Mouse (Mus musculus): ENCODE measurements around the gene Acacb. TPM values are rescaled to one million over a fixed set of nuclear protein-coding genes. Genes with fewer than 3 reads are reported as not detected.
A peak's percentile ranks its signal among the peaks of the same experiment; 100 is the strongest.

Acacb gene
- polyA plus RNA-seq, 1 experiment from 2014 or later = 4.5 TPM

DNA sequence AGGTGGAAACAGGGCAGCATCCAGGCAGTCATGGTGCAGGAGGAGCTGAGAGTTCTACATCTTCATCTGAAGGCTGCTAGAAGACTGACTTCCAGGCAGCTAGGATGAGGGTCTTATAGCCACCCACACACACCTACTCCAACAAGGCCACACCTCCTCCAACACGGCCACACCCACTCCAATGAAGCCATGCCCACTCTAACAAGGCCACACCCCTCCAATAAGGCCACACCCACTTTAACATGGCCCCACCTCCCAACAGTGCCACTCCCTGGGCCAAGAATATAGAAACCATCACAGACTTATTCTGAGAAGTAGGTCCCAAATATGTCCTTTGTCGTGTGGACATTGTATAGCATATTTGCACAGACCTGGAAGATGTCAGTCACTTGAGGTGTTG lies 59.8 kb downstream of the Acacb start:
- Histone ChIP-seq H3K9me3 (ENCODE audit: control insufficient read depth, low read length) (no peaks in the 10 kb centered on the region), H3K4me2 (ENCODE audit: low read depth, severe bottlenecking) (no peak overlapping the region), H3K9ac (ENCODE audit: low read length) (no peak overlapping the region), H3K36me3 (ENCODE audit: control insufficient read depth, insufficient read depth, low read length) (no peaks in the 10 kb centered on the region), H3K27ac (replicated peaks; ENCODE audit: low read depth, low read length) (no peak overlapping the region), H3K27me3 (ENCODE audit: control insufficient read depth, insufficient read depth, low read length) (no peaks in the 10 kb centered on the region), H3K4me1 (ENCODE audit: control insufficient read depth, insufficient read depth, low read length) (no peaks in the 10 kb centered on the region), H3K4me3 (ENCODE audit: low read depth, low read length) (no peak overlapping the region)
- no peak for DNase-seq (ENCODE audit: low spot score)
- 87% methylated on average over 2 of the region's 2 CpGs for WGBS
- no peak for ATAC-seq (ENCODE audit: insufficient number of reproducible peaks, low FRiP score, low TSS enrichment, low read depth)

DNA sequence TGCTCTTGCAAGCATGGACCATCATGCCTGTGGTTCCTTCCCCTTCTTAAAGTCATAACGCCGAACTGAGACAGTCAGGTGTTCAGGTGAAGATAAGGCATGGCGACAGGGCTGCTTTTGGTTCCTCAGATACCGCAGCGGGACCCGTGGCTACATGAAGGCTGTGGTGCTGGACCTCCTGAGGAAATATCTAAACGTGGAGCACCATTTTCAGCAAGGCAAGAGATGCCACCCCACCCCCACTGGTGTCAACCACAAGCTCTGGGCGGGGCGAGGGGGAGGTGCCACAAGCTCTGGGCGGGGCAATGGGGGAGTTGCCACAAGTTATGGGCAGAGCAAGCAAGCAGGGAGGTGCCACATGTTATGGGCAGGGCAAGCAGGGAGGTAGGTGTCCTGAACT lies 66.8 kb downstream of the Acacb start:
- H3K27ac ChIP-seq (replicated peaks; ENCODE audit: low read depth, low read length) = no peak overlapping the region

DNA sequence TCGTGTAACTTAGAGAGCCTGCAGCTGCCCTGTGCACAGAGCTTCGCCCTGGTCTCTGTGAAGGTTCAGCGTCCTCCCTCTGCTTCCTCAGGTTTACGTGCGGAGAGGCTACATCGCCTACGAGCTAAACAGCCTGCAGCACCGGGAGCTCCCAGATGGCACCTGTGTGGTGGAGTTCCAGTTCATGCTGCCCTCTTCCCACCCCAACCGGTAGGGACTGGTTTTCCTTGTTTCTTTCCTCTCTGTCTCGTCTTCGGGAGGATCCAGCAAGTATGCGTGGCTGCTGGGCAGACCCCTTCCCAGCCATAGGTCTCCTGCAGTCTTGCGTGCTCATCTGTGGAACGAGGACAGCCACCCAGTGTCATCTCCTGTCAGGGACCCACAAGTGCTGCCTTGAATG lies 72.4 kb downstream of the Acacb start:
- no peak for ATAC-seq (ENCODE audit: insufficient number of reproducible peaks, low FRiP score, low TSS enrichment, low read depth)
- no peaks in the 10 kb centered on the region for H3K36me3 ChIP-seq (ENCODE audit: control insufficient read depth, insufficient read depth, low read length)
- no peaks in the 10 kb centered on the region for H3K4me1 ChIP-seq (ENCODE audit: control insufficient read depth, insufficient read depth, low read length)
- 80% methylated on average over 14 of the region's 14 CpGs for WGBS
- H3K4me2 ChIP-seq (ENCODE audit: low read depth, severe bottlenecking) = no peak overlapping the region
- H3K27ac ChIP-seq (replicated peaks; ENCODE audit: low read depth, low read length) = no peak overlapping the region
- DNase-seq (ENCODE audit: low spot score) = no peak
- H3K9me3 ChIP-seq (ENCODE audit: control insufficient read depth, low read length) = no peaks in the 10 kb centered on the region
- H3K9ac ChIP-seq (ENCODE audit: low read length) = no peak overlapping the region
- no peak overlapping the region for H3K4me3 ChIP-seq (ENCODE audit: low read depth, low read length)
- H3K27me3 ChIP-seq (ENCODE audit: control insufficient read depth, insufficient read depth, low read length) = no peaks in the 10 kb centered on the region

More for the DNA sequence above, 66.8 kb downstream of the Acacb start:
- ATAC-seq (ENCODE audit: insufficient number of reproducible peaks, low FRiP score, low TSS enrichment, low read depth) (no peak), DNase-seq (ENCODE audit: low spot score) (no peak)
- WGBS = 66% methylated on average over 10 of the region's 10 CpGs
- Histone ChIP-seq H3K9ac (ENCODE audit: low read length) (no peak overlapping the region), H3K9me3 (ENCODE audit: control insufficient read depth, low read length) (no peaks in the 10 kb centered on the region), H3K36me3 (ENCODE audit: control insufficient read depth, insufficient read depth, low read length) (no peaks in the 10 kb centered on the region), H3K27me3 (ENCODE audit: control insufficient read depth, insufficient read depth, low read length) (no peaks in the 10 kb centered on the region), H3K4me2 (ENCODE audit: low read depth, severe bottlenecking) (no peak overlapping the region), H3K4me1 (ENCODE audit: control insufficient read depth, insufficient read depth, low read length) (no peaks in the 10 kb centered on the region), H3K4me3 (ENCODE audit: low read depth, low read length) (no peak overlapping the region)

DNA sequence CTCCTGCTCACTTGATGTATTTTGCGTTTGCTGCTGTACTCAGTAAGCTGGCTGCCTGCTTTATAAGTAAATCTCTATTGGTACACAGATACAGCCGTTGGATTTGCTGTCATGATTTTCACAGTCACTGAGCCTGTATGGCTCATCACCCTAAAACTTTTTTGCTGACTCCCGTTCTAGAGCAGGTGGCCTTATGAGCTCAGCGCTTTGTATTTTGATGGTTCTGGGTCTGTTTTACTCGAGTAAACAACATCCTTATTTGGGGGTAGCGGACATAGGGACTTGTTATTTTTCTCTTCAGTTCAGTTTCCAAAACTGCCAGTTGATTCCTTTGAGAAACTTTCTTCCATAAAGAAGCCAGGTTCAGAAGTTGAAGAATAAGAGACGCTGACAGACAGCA lies 79.7 kb downstream of the Acacb start:
- no peaks in the 10 kb centered on the region for H3K4me1 ChIP-seq (ENCODE audit: control insufficient read depth, insufficient read depth, low read length)
- no peak overlapping the region for H3K9ac ChIP-seq (ENCODE audit: low read length)
- ATAC-seq (ENCODE audit: insufficient number of reproducible peaks, low FRiP score, low TSS enrichment, low read depth) (no peak), DNase-seq (ENCODE audit: low spot score) (no peak)
- no peaks in the 10 kb centered on the region for H3K27me3 ChIP-seq (ENCODE audit: control insufficient read depth, insufficient read depth, low read length)
- no peak overlapping the region for H3K27ac ChIP-seq (replicated peaks; ENCODE audit: low read depth, low read length)
- H3K4me3 ChIP-seq (ENCODE audit: low read depth, low read length) = no peak overlapping the region
- WGBS = 90% methylated on average over 7 of the region's 7 CpGs
- H3K36me3 ChIP-seq (ENCODE audit: control insufficient read depth, insufficient read depth, low read length) = no peaks in the 10 kb centered on the region
- no peak overlapping the region for H3K4me2 ChIP-seq (ENCODE audit: low read depth, severe bottlenecking)
- H3K9me3 ChIP-seq (ENCODE audit: control insufficient read depth, low read length) = peaks cover 3% of the 10 kb centered on the region; the same call in 1 of the 2 replicates

DNA sequence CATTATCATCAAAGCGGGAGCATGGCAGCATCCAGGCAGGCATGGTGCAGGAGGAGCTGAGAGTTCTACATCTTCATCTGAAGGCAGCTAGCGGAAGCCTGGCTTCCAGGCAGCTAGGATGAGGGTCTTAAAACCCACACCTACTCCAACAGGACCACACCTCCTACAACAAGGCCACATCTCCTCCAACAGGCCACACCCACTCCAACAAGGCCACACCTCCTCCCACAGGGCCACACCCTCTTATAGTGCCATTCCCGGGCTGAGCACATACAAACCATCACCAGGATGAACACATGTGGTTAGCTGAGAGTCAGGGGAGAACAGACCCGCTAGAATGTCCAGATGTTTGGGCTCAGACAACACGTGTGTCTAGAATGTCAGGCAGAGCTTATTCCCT lies 82.6 kb downstream of the Acacb start:
- Histone ChIP-seq H3K9me3 (ENCODE audit: control insufficient read depth, low read length) (peaks cover 3% of the 10 kb centered on the region; the same call in 1 of the 2 replicates), H3K4me2 (ENCODE audit: low read depth, severe bottlenecking) (no peak overlapping the region), H3K4me1 (ENCODE audit: control insufficient read depth, insufficient read depth, low read length) (no peaks in the 10 kb centered on the region), H3K27ac (replicated peaks; ENCODE audit: low read depth, low read length) (no peak overlapping the region), H3K9ac (ENCODE audit: low read length) (no peak overlapping the region), H3K27me3 (ENCODE audit: control insufficient read depth, insufficient read depth, low read length) (no peaks in the 10 kb centered on the region), H3K4me3 (ENCODE audit: low read depth, low read length) (no peak overlapping the region), H3K36me3 (ENCODE audit: control insufficient read depth, insufficient read depth, low read length) (no peaks in the 10 kb centered on the region)
- ATAC-seq (ENCODE audit: insufficient number of reproducible peaks, low FRiP score, low TSS enrichment, low read depth) (no peak), DNase-seq (ENCODE audit: low spot score) (no peak)
- 76% methylated on average over 5 of the region's 5 CpGs for WGBS

DNA sequence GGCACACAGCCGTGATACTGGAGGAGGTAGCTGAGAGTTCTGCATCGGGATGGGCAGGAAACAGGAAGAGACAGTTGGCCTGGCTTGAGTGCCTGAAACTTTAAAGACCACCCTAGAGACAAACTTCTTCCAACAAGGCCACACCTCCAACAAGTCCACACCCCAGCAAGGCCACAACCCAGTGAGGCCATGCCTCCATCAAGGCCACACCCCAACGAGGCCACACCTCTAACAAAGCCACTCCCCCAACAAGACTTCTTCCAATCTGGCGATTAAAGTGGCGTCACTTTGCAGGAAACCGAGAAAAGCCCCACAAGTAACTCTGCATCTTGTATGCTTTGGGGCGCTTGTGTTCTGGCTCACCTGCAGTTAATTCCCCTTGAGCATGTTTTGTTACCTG lies 92.6 kb downstream of the Acacb start:
- H3K4me1 ChIP-seq (ENCODE audit: control insufficient read depth, insufficient read depth, low read length) = no peaks in the 10 kb centered on the region
- ATAC-seq (ENCODE audit: insufficient number of reproducible peaks, low FRiP score, low TSS enrichment, low read depth) (no peak), DNase-seq (ENCODE audit: low spot score) (no peak)
- no peak overlapping the region for H3K4me2 ChIP-seq (ENCODE audit: low read depth, severe bottlenecking)
- no peak overlapping the region for H3K27ac ChIP-seq (replicated peaks; ENCODE audit: low read depth, low read length)
- H3K27me3 ChIP-seq (ENCODE audit: control insufficient read depth, insufficient read depth, low read length) = no peaks in the 10 kb centered on the region
- H3K9me3 ChIP-seq (ENCODE audit: control insufficient read depth, low read length) = no peaks in the 10 kb centered on the region
- no peak overlapping the region for H3K9ac ChIP-seq (ENCODE audit: low read length)
- WGBS = 24% methylated on average over 7 of the region's 7 CpGs
- H3K36me3 ChIP-seq (ENCODE audit: control insufficient read depth, insufficient read depth, low read length) = no peaks in the 10 kb centered on the region
- no peak overlapping the region for H3K4me3 ChIP-seq (ENCODE audit: low read depth, low read length)

DNA sequence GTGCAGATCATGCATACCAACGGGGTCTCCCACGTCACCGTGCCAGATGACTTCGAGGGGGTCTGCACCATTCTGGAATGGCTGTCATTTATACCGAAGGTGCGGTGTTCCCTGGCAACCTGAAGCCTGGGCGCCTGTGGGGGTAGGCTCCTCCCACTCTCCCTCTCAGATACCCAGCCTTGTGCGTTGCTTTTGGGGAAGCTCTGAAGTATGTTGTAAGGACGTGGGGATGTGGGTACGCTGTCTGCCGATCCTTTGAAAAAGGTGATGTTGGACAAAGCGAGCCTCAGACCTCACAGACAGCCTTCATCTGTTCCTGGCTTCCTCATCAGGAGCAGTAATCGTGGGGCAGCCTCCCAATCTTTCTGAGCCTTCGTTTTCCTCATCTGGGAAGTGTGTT lies 93.4 kb downstream of the Acacb start:
- 48% methylated on average over 14 of the region's 14 CpGs for WGBS
- Histone ChIP-seq H3K9ac (ENCODE audit: low read length) (no peak overlapping the region), H3K36me3 (ENCODE audit: control insufficient read depth, insufficient read depth, low read length) (no peaks in the 10 kb centered on the region), H3K4me3 (ENCODE audit: low read depth, low read length) (no peak overlapping the region), H3K4me1 (ENCODE audit: control insufficient read depth, insufficient read depth, low read length) (no peaks in the 10 kb centered on the region), H3K27ac (replicated peaks; ENCODE audit: low read depth, low read length) (no peak overlapping the region), H3K4me2 (ENCODE audit: low read depth, severe bottlenecking) (no peak overlapping the region), H3K27me3 (ENCODE audit: control insufficient read depth, insufficient read depth, low read length) (no peaks in the 10 kb centered on the region), H3K9me3 (ENCODE audit: control insufficient read depth, low read length) (no peaks in the 10 kb centered on the region)
- no peak for ATAC-seq (ENCODE audit: insufficient number of reproducible peaks, low FRiP score, low TSS enrichment, low read depth)
- no peak for DNase-seq (ENCODE audit: low spot score)

DNA sequence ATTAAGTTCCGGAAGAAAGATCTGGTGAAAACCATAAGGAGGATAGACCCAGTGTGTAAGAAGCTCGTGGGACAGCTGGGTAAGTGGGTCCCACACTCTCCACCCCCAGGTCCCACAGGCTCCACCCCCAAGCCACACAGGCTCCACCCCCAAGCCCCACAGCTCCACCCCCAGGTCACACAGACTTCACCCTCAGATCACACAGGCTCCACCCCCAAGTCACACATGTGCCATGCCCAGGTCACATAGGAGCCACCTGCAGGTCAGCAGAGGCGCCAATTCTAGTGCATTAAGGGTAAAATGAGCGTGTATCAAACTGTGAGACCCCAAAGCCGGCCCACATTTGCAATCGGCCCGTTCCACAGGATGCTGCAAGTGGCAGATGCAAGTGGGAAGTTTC lies 100.1 kb downstream of the Acacb start:
- H3K27me3 ChIP-seq (ENCODE audit: control insufficient read depth, insufficient read depth, low read length) = no peaks in the 10 kb centered on the region
- H3K4me2 ChIP-seq (ENCODE audit: low read depth, severe bottlenecking) = no peak overlapping the region
- H3K4me1 ChIP-seq (ENCODE audit: control insufficient read depth, insufficient read depth, low read length) = 0 out of 2 replicates have a peak, but pooled peaks cover 5% of the 10 kb centered on the region
- no peaks in the 10 kb centered on the region for H3K36me3 ChIP-seq (ENCODE audit: control insufficient read depth, insufficient read depth, low read length)
- WGBS = 74% methylated on average over 7 of the region's 7 CpGs
- H3K9me3 ChIP-seq (ENCODE audit: control insufficient read depth, low read length) = no peaks in the 10 kb centered on the region
- H3K27ac ChIP-seq (replicated peaks; ENCODE audit: low read depth, low read length) = no peak overlapping the region
- H3K4me3 ChIP-seq (ENCODE audit: low read depth, low read length) = no peak overlapping the region
- H3K9ac ChIP-seq (ENCODE audit: low read length) = no peak overlapping the region
- DNase-seq (ENCODE audit: low spot score) = no peak
- ATAC-seq (ENCODE audit: insufficient number of reproducible peaks, low FRiP score, low TSS enrichment, low read depth) = no peak

DNA sequence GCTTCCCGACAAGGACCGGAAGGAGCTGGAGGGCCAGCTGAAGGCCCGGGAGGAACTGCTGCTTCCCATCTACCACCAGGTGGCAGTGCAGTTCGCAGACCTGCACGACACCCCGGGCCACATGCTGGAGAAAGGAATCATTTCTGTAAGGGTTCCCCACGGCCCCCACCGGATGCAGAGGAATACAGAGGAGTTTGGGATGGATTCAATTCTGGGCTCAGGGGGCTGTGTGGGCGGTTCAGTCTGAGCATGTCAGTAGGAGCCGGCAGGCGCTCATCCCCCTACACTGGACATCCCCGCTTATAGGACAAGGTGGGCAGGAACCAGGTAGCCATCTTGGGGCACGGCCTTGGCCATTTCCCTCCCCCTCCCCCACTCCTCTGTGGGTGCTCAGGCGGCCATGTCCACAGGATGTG lies 101.8 kb downstream of the Acacb start:
- Histone ChIP-seq H3K36me3 (ENCODE audit: control insufficient read depth, insufficient read depth, low read length) (no peaks in the 10 kb centered on the region), H3K9me3 (ENCODE audit: control insufficient read depth, low read length) (no peaks in the 10 kb centered on the region), H3K27ac (replicated peaks; ENCODE audit: low read depth, low read length) (no peak overlapping the region), H3K4me2 (ENCODE audit: low read depth, severe bottlenecking) (peak overlapping the region; percentile 33; the same call in 1 of the 2 replicates), H3K9ac (ENCODE audit: low read length) (no peak overlapping the region; the same call in 1 of the 2 replicates), H3K4me3 (ENCODE audit: low read depth, low read length) (no peak overlapping the region), H3K27me3 (ENCODE audit: control insufficient read depth, insufficient read depth, low read length) (no peaks in the 10 kb centered on the region), H3K4me1 (ENCODE audit: control insufficient read depth, insufficient read depth, low read length) (0 out of 2 replicates have a peak, but pooled peaks cover 5% of the 10 kb centered on the region)
- peak; percentile 44; the same call in 1 of the 2 replicates for ATAC-seq (ENCODE audit: insufficient number of reproducible peaks, low FRiP score, low TSS enrichment, low read depth)
- WGBS = 17% methylated on average over 14 of the region's 14 CpGs
- DNase-seq (ENCODE audit: low spot score) = peak; percentile 92

Data from limb, embryonic 11.5 days (tissue).